ENCODE assay signal across 8 mouse cellular contexts in genomic region chr8:102780899-102781298, GRCm38 (mm10). TPM values are rescaled to one million over a fixed set of nuclear protein-coding genes. Genes with fewer than 3 reads are reported as not detected.
DNase-seq lines count a peak whose midpoint lies in the region; ATAC-seq and TF ChIP-seq lines count a peak whose summit lies in the region.

No protein-coding gene starts in this region.

- H3K4me3 ChIP-seq in MEL (ENCODE audit: control insufficient read depth in 1 of 2, insufficient read depth in 1 of 2, low read depth in 2 of 2, low read length in 2 of 2) = no peak overlapping the region
- H3K4me3 ChIP-seq in forebrain, embryonic 14.5 days (ENCODE audit: low read depth, low read length) = peak overlapping the region; percentile 26
- peak overlapping the region; percentile 44 for H3K4me3 ChIP-seq in lung, embryonic 15.5 days

- no peaks in the 10 kb centered on the region for H3K79me2 ChIP-seq in MEL (ENCODE audit: control insufficient read depth, insufficient read depth, low read length, poor library complexity)

- TF ChIP-seq CTCF in MEL (IDR thresholded peaks at IDR 0.05 in 2 of 3, conservative IDR thresholded peaks at IDR 0.05 in 1 of 3; ENCODE audit: control insufficient read depth in 1 of 3, insufficient read depth in 1 of 3, low read depth in 2 of 3, low read length in 3 of 3, poor library complexity in 1 of 3, severe bottlenecking in 1 of 3) = peak; percentile 72 to 80 (median 76)

- no peaks in the 10 kb centered on the region for H3K27me3 ChIP-seq in MEL (ENCODE audit: control insufficient read depth in 1 of 2, insufficient read depth in 2 of 2, low read length in 2 of 2)
- no peaks in the 10 kb centered on the region for H3K27me3 ChIP-seq in forebrain, embryonic 14.5 days (replicated peaks; ENCODE audit: control insufficient read depth, insufficient read depth, low read length)
- peaks cover 11% of the 10 kb centered on the region; the same call in 1 of the 2 replicates for H3K27me3 ChIP-seq in lung, embryonic 15.5 days

- peak; percentile 53 for DNase-seq in MEL (ENCODE audit: low read depth, low spot score)
- DNase-seq in forebrain, embryonic 14.5 days (ENCODE audit: low spot score) = peak; percentile 95
- DNase-seq in heart, postnatal 25 days (ENCODE audit: low spot score) = peak; percentile 6
- peak; percentile 68 to 83 for DNase-seq in layer of hippocampus, adult 8-10 months (ENCODE audit: low spot score in 2 of 2)
- peak; percentile 77 for DNase-seq in ovary, postnatal 14 days (ENCODE audit: low spot score)

- no peak for TF ChIP-seq POLR2A in MEL (IDR thresholded peaks at IDR 0.05; ENCODE audit: control insufficient read depth in 1 of 2, insufficient read depth in 1 of 2, low read depth in 1 of 2, low read length in 2 of 2, poor library complexity in 1 of 2)

- no peak overlapping the region for H3K27ac ChIP-seq in MEL (ENCODE audit: control insufficient read depth, low read depth, low read length)
- no peak overlapping the region for H3K27ac ChIP-seq in forebrain, embryonic 14.5 days (ENCODE audit: low read depth, low read length)
- H3K27ac ChIP-seq in lung, embryonic 15.5 days = no peak overlapping the region

- H3K9me3 ChIP-seq in MEL (replicated peaks; ENCODE audit: insufficient read depth, low read length) = no peaks in the 10 kb centered on the region
- no peaks in the 10 kb centered on the region for H3K9me3 ChIP-seq in forebrain, embryonic 14.5 days (replicated peaks; ENCODE audit: control insufficient read depth, low read length)
- no peaks in the 10 kb centered on the region for H3K9me3 ChIP-seq in lung, embryonic 15.5 days

- no peaks in the 10 kb centered on the region for H3K4me1 ChIP-seq in MEL (ENCODE audit: control insufficient read depth in 1 of 2, insufficient read depth in 2 of 2, low read length in 2 of 2)
- 0 out of 2 replicates have a peak, but pooled peaks cover 5% of the 10 kb centered on the region for H3K4me1 ChIP-seq in forebrain, embryonic 14.5 days (ENCODE audit: control insufficient read depth, insufficient read depth, low read length)
- peaks cover 26% of the 10 kb centered on the region for H3K4me1 ChIP-seq in lung, embryonic 15.5 days

- under 1% methylated on average over 12 of the region's 12 CpGs for WGBS in forebrain, embryonic 14.5 days
- under 1% methylated on average over 12 of the region's 12 CpGs for WGBS in lung, embryonic 15.5 days

- ATAC-seq in cerebellum, adult (ENCODE audit: insufficient number of reproducible peaks, low FRiP score, low TSS enrichment) = peak; percentile 13; the same call in 1 of the 2 replicates
- peak; percentile 25 for ATAC-seq in forebrain, embryonic 14.5 days
- no peak for ATAC-seq in lung, embryonic 15.5 days (ENCODE audit: borderline replicate concordance, extremely low read depth, low FRiP score, low TSS enrichment)
- no peak for ATAC-seq in erythroid progenitor cell, adult 5-6 weeks (replicated peaks; ENCODE audit: low FRiP score, poor library complexity, severe bottlenecking)

- H3K9ac ChIP-seq in MEL (ENCODE audit: control insufficient read depth, low read depth, low read length, poor library complexity, severe bottlenecking) = no peak overlapping the region
- H3K9ac ChIP-seq in forebrain, embryonic 14.5 days (ENCODE audit: low read length) = peak overlapping the region; percentile 44; the same call in 1 of the 2 replicates
- H3K9ac ChIP-seq in lung, embryonic 15.5 days = peak overlapping the region; percentile 43

- no peak for TF ChIP-seq EP300 in MEL (IDR thresholded peaks at IDR 0.05; ENCODE audit: low read depth in 1 of 2, low read length in 2 of 2)

- H3K36me3 ChIP-seq in MEL (ENCODE audit: control insufficient read depth in 1 of 2, insufficient read depth in 2 of 2, low read length in 2 of 2) = no peaks in the 10 kb centered on the region
- no peaks in the 10 kb centered on the region for H3K36me3 ChIP-seq in forebrain, embryonic 14.5 days (ENCODE audit: control insufficient read depth, insufficient read depth, low read length)
- H3K36me3 ChIP-seq in lung, embryonic 15.5 days = peaks cover under 1% of the 10 kb centered on the region; the same call in 1 of the 2 replicates

- intact Hi-C loops in heart, postnatal 25 days (cut with DNase I) = loop anchor here (5.0 to 10.0 kb wide), 2 partner anchors 686 to 1246 kb away; no protein-coding TSS in a partner anchor

- TF ChIP-seq RAD21 in MEL (IDR thresholded peaks at IDR 0.05; ENCODE audit: low read depth, low read length) = peak; percentile 78

- H3K4me2 ChIP-seq in forebrain, embryonic 14.5 days (ENCODE audit: low read length) = peak overlapping the region; percentile 49
- peak overlapping the region; percentile 82 for H3K4me2 ChIP-seq in lung, embryonic 15.5 days

TF ChIP-seq in MEL, 35 proteins besides CTCF, POLR2A, EP300 and RAD21:
- TF ChIP-seq MAFK (IDR thresholded peaks at IDR 0.05; ENCODE audit: borderline replicate concordance, low read depth, low read length) (no peak), ZC3H11A (IDR thresholded peaks at IDR 0.05; ENCODE audit: low read depth, low read length) (peak; percentile 56), SMC3 (IDR thresholded peaks at IDR 0.05; ENCODE audit: low read depth, low read length) (peak; percentile 70)

RNA-seq across cellular contexts. Expression of gene Cdh11, which starts 4.5 kb away (rescaled TPM):
- not detected in 2 replicates for total RNA-seq in MEL (2012; rRNA removed)
- under 1 TPM in 1 of 2 experiments, not detected in 1; 0.07 TPM for polyA plus RNA-seq in MEL (2012; ENCODE audit: insufficient read depth in 1 of 2, insufficient read length in 2 of 2, low read depth in 1 of 2, low replicate concordance in 2 of 2, missing spikeins in 1 of 2)
- polyA plus RNA-seq in forebrain, embryonic 14.5 days (2014; fragmentation: Nextera tagmentation; extraction: Ambion mirVana) = 33.6 and 44.7 TPM in 2 replicates
- 10 to 100 TPM; 16.2 to 19.5 TPM for total RNA-seq in heart, postnatal 25 days (2021)
- 10 to 100 TPM; 68.8 to 84.1 (median 76.7) TPM for total RNA-seq in layer of hippocampus, adult 8-10 months (2022)
- 177 and 178 TPM in 2 replicates for polyA plus RNA-seq in lung, embryonic 15.5 days (2015; fragmentation: Nextera tagmentation; extraction: Ambion mirVana)
- total RNA-seq in erythroid progenitor cell, adult 5-6 weeks (2015; ENCODE audit: low replicate concordance) = 1.3 and 5.4 TPM in 2 replicates
- 0.83 and 1.2 TPM in 2 replicates for total RNA-seq in erythroid progenitor cell, adult 5-6 weeks (2017; ENCODE audit: low replicate concordance)

Comparison
In these comparisons a context has a peak if more than half of its experiments do, and no peak if none do; other contexts are left out.
1. DNase-seq: peak in every context shown above with its lines; median percentile 95 in forebrain, embryonic 14.5 days; 77 in ovary, postnatal 14 days; 76 in layer of hippocampus, adult 8-10 months; 53 in MEL; 6 in heart, postnatal 25 days.
2. H3K4me3 ChIP-seq: peak in forebrain, embryonic 14.5 days (single experiment) and lung, embryonic 15.5 days (single experiment); none in MEL (0 of 2).
3. ATAC-seq: peak in cerebellum, adult (single experiment) and forebrain, embryonic 14.5 days (single experiment); none in lung, embryonic 15.5 days (single experiment) and erythroid progenitor cell, adult 5-6 weeks (single experiment).